Mouse (Mus musculus) liver, embryonic 12.5 days (tissue): ENCODE results near the gene Capn15. TPM values are rescaled to one million over a fixed set of nuclear protein-coding genes. Genes with fewer than 3 reads are reported as not detected.

Experiments used
- ATAC-seq: fragments of 200-750 bp; cut with Nextera tagmentation; 2 replicates; pipeline ENCODE4 v1.8.0; 2017; ENCODE audit warnings: moderate number of reproducible peaks, mild to moderate bottlenecking, moderate library complexity
- H3K27ac ChIP-seq: fragments of 300-500 bp; sonication (generic); 2 replicates; pipeline ENCODE4 v1.5.1; 2016; ENCODE audit warnings: mild to moderate bottlenecking
- H3K27me3 ChIP-seq: fragments of 300-500 bp; sonication (generic); replicated peaks from 2 replicates; pipeline ENCODE4 v1.6.1; 2016; ENCODE audit warnings: mild to moderate bottlenecking, moderate library complexity
- H3K36me3 ChIP-seq: fragments of 300-500 bp; sonication (generic); 2 replicates; pipeline ENCODE4 v1.6.1; 2016; ENCODE audit warnings: mild to moderate bottlenecking, moderate library complexity
- H3K4me1 ChIP-seq: fragments of 300-500 bp; sonication (generic); 2 replicates; pipeline ENCODE4 v1.6.1; 2016
- H3K4me2 ChIP-seq: fragments of 300-500 bp; sonication (generic); 2 replicates; pipeline ENCODE4 v1.6.1; 2016; ENCODE audit warnings: mild to moderate bottlenecking, moderate library complexity
- H3K4me3 ChIP-seq: fragments of 300-500 bp; sonication (generic); 2 replicates; pipeline ENCODE4 v1.5.1; 2016; ENCODE audit warnings: mild to moderate bottlenecking, moderate library complexity
- H3K9ac ChIP-seq: fragments of 300-500 bp; sonication (generic); 2 replicates; pipeline ENCODE4 v1.6.1; 2016; ENCODE audit warnings: mild to moderate bottlenecking, moderate library complexity
- H3K9me3 ChIP-seq: fragments of 300-500 bp; sonication (generic); replicated peaks from 2 replicates; pipeline ENCODE4 v1.6.1; 2016; ENCODE audit warnings: mild to moderate bottlenecking, moderate library complexity
- WGBS: fragments of 180-500 bp; shearing (Covaris S2); methylation state at CpG from one replicate; pipeline ENCODE4 v1.1.7; 2016; ENCODE audit not compliant: insufficient replicate concordance; 5-methylcytosine and 5-hydroxymethylcytosine counted together
- polyA plus RNA-seq: library from polyadenylated mRNA; unstranded; fragments of >200 nt; fragmentation: Nextera tagmentation; extraction: Ambion mirVana; gene quantifications from 2 replicates; pipeline ENCODE4 v1.2.1, GENCODE M21; 2016

The Capn15 gene
- polyA plus RNA-seq: 20.4 and 21.3 TPM in 2 replicates

DNA sequence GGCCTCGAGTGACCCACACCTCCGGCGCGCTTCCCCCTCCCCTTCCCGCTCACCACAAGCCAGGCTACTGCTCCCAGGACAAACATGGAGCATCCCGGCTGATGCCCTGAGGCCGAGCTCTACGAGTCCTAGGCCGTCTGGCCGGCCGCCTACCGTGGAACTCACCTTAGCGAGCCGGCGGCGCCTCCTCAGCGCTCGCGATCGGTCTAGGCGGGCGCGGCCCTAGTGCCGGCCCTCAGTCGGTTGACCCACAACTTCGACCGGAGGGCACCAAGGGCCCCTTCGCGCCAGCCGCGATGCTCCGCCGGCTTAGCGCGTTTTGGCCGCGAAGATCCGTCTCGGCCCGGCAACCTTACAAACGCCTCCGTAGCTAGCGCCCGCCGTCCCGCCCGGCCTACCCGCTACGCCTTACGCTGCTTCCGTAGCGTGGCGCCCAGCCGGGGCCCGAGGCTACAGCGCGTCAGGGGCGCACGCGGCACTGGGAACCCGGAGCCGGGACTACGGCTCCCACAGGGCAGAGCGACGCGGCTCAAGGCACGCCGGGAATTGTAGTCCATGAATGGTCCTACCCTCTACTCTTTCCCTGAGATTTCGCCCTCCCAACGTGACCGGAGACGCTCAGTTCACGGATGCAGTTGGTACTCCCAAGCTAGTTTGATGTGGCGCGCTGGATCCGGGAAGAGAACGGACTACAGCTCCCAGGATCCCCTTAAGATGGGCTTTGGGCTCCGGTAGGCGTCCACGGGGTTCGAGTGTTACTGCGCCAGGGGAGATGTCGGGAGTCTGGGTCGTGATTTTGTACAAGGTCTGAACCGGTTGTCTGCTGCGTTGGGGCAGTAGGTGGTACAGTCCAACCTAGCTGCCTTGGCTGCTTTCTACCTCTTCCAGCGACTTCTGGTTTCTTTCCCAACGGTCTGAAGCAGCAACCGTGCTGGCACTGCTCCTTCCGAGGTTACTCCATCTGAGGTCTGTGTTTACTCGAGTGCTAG, at the start of gene Capn15:
TSS of gene Capn15 (minus strand) at position 491 of the 989 bp plus-strand sequence.
- ATAC-seq: peak; percentile 96
- Histone ChIP-seq H3K27ac (peak within 1 kb of the TSS; percentile 85), H3K36me3 (0 out of 2 replicates have a peak, but pooled peaks cover under 1% of the 10 kb centered on the region), H3K9ac (peak within 1 kb of the TSS; percentile 92), H3K4me2 (peak within 1 kb of the TSS; percentile 96), H3K4me3 (peak within 1 kb of the TSS; percentile 91), H3K27me3 (peaks cover 5% of the 10 kb centered on the region), H3K9me3 (no peaks in the 10 kb centered on the region), H3K4me1 (peaks cover 67% of the 10 kb centered on the region)
- under 1% methylated on average over 90 of the region's 91 CpGs for WGBS

DNA sequence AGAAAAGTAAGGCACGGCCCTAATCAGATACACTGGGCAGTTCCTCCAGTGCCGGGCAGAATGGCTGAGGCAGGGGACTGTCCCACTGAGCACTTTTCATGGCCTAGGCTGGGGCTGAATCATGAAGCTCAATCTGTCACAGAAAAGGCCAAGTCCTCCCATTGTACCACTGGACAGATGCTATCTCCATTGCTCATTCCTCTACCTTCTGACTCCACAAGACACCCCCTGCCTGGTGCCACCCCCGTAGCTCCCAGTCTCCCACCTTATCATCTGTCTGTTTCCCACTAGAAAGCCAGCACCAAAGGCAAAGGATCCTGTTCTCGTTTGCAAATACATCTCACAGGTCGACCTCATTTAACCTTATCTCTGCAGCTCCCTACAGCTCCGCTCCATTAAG, 46.4 kb upstream of the Capn15 start:
- no peak overlapping the region for H3K4me3 ChIP-seq
- H3K4me2 ChIP-seq: no peak overlapping the region
- no peaks in the 10 kb centered on the region for H3K4me1 ChIP-seq
- H3K36me3 ChIP-seq: no peaks in the 10 kb centered on the region
- H3K27me3 ChIP-seq: no peaks in the 10 kb centered on the region
- H3K9me3 ChIP-seq: no peaks in the 10 kb centered on the region
- no peak overlapping the region for H3K9ac ChIP-seq
- H3K27ac ChIP-seq: no peak overlapping the region
- 57% methylated on average over 6 of the region's 6 CpGs for WGBS
- ATAC-seq: no peak

DNA sequence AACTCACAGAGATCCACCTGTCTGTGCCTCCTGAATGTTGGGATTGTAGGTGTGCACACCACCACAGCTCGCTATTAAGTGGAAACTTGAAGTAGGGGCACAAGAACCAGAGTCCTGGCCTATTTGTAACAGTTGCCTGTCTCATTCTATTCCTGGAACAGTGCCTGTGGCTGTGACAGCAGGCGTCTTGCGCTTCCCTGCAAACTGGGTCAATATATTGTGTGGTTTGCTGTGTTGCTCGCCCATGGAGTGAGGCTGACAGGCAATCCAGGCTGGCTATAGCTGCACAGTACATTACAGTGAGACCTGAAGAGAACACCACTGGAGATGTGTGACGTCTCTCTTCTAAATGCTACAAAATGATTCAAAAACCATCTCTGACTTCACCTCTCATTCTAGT, 46.0 kb upstream of the Capn15 start:
- Histone ChIP-seq H3K4me3 (no peak overlapping the region), H3K4me2 (no peak overlapping the region), H3K36me3 (no peaks in the 10 kb centered on the region), H3K27me3 (no peaks in the 10 kb centered on the region), H3K4me1 (no peaks in the 10 kb centered on the region), H3K9ac (no peak overlapping the region), H3K27ac (no peak overlapping the region), H3K9me3 (no peaks in the 10 kb centered on the region)
- ATAC-seq: no peak
- 72% methylated on average over 5 of the region's 5 CpGs for WGBS

DNA sequence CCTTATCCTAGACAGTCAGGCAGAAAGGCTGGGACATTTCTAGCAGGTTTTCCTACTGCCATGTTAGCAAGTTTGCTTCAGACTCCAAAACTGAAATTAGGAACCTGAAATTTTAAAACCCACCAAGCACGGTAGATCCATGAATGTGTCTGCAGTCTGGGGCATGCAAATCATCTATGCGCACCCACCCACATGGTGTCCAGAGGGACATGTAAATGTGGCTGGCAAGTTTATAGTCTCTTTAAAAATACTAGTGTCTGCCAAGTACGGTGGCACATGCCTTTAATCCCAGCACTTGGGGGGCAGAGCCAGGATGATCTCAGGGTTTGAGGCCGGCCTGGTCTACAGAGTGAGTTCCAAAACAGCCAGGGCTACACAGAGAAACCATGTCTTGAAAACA, 42.7 kb upstream of the Capn15 start:
- peaks cover under 1% of the 10 kb centered on the region; the same call in 1 of the 2 replicates for H3K4me1 ChIP-seq
- H3K9ac ChIP-seq: no peak overlapping the region
- H3K4me3 ChIP-seq: no peak overlapping the region
- no peak overlapping the region for H3K4me2 ChIP-seq
- WGBS: 80% methylated on average over 4 of the region's 4 CpGs
- H3K27me3 ChIP-seq: 0 out of 2 replicates have a peak, but pooled peaks cover 5% of the 10 kb centered on the region
- ATAC-seq: no peak
- H3K9me3 ChIP-seq: no peaks in the 10 kb centered on the region
- no peaks in the 10 kb centered on the region for H3K36me3 ChIP-seq
- no peak overlapping the region for H3K27ac ChIP-seq

DNA sequence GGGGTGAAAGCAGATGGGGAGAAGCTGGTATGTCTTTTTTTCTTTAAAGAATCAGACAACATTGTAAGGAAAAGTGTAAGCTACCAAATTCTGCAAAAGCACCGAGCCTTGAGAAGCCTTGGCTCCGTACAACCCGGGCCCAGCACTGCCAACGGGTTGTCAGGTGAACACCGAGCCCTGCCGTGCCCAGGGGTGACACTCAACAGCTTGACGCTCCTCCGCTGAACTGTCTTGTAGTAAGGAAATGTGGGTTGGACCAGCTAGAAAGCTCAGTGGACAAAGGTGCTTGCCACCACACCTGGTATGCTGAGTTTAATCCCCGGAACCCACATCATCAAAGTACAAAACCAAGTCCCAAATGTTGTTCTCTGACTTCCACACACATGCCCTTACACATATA, 39.1 kb upstream of the Capn15 start:
- WGBS: 80% methylated on average over 9 of the region's 9 CpGs
- H3K9ac ChIP-seq: no peak overlapping the region

DNA sequence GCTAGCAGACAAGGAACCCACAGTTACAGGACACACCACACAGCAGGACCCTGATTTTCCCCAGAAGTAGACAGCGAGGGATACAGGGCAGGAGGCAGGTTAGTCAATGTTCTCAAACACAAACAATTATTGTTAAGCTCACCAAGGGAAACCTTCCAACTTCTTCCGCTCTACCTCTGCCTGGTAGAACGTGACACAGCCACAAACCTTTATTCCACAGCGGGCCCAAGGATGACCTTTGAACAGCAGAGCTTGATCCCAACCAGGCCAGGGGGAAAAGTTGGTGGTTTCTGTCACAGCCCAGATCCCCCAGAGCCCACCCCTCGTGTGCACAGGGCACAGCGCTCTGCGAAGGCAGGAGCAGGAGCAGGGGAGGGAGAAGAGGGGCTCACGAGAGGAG, 38.4 kb upstream of the Capn15 start:
- no peak overlapping the region for H3K9ac ChIP-seq
- no peak overlapping the region for H3K27ac ChIP-seq
- H3K27me3 ChIP-seq: 0 out of 2 replicates have a peak, but pooled peaks cover 12% of the 10 kb centered on the region
- WGBS: 77% methylated on average over 8 of the region's 8 CpGs
- H3K36me3 ChIP-seq: no peaks in the 10 kb centered on the region
- H3K4me1 ChIP-seq: peaks cover 29% of the 10 kb centered on the region
- no peak overlapping the region for H3K4me3 ChIP-seq
- ATAC-seq: no peak
- no peak overlapping the region for H3K4me2 ChIP-seq
- H3K9me3 ChIP-seq: no peaks in the 10 kb centered on the region

More for the DNA sequence above, 39.1 kb upstream of the Capn15 start:
- peaks cover 29% of the 10 kb centered on the region for H3K4me1 ChIP-seq
- H3K36me3 ChIP-seq: no peaks in the 10 kb centered on the region
- H3K9me3 ChIP-seq: no peaks in the 10 kb centered on the region
- no peak for ATAC-seq
- H3K27ac ChIP-seq: no peak overlapping the region
- H3K4me2 ChIP-seq: no peak overlapping the region
- H3K27me3 ChIP-seq: 0 out of 2 replicates have a peak, but pooled peaks cover 12% of the 10 kb centered on the region
- H3K4me3 ChIP-seq: no peak overlapping the region

DNA sequence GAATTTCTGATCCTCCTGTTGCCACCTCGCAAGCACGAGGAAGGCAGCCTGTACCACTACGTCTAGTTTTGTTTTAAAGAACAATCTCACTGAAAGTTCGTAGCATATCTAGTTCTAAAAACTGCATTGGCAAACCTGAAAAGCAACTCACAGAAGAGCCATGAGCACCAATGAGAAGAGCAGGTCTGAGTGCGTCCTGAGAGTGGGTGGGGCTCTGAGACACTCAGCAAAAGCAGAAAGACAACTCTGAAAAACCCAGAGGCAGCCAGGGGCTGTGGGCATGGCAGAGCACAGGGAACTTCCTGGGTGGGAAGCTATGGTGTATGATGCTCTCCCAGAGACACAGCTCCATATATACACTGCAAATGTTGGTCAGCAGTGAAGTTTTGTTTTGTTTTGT, 37.6 kb upstream of the Capn15 start:
- ATAC-seq: no peak
- peaks cover 29% of the 10 kb centered on the region for H3K4me1 ChIP-seq
- H3K4me2 ChIP-seq: no peak overlapping the region

DNA sequence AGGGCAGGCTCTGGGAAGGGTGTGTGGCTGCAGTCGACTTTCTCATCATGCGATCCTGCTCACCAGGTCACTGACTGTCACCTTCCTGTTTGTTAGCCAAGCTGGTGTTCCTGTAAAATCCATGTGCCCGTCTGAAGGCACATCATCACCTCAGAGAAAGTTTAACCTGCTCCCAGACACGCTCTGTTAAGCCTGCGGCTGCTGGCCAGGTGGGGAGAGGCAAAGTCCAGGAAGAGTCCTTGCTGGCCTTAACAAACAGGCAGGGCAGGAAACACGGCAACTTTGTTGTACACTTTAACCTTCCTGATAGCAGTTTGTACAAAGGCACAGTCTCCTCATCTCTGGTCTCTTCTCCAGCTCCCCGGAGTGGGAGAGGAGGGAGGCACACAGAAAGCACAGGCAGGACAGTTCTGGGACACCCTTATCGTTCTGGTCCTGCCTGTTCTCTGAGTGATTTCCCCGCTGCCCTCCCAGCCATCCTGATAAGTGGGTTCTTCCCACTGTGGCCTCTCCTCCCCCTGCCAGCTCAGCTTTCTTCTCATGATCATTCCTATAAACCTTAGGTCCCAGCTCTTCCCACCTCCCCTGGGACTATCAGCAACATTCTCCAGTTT, 36.2 kb upstream of the Capn15 start:
- Histone ChIP-seq H3K27ac (peak overlapping the region; percentile 52), H3K4me3 (no peak overlapping the region), H3K4me1 (peaks cover 29% of the 10 kb centered on the region), H3K27me3 (0 out of 2 replicates have a peak, but pooled peaks cover 12% of the 10 kb centered on the region), H3K9me3 (no peaks in the 10 kb centered on the region), H3K36me3 (no peaks in the 10 kb centered on the region), H3K4me2 (peak overlapping the region; percentile 38; the same call in 1 of the 2 replicates), H3K9ac (no peak overlapping the region)
- 36% methylated on average over 9 of the region's 9 CpGs for WGBS
- peak; percentile 70; the same call in 1 of the 2 replicates for ATAC-seq

More for the DNA sequence above, 37.6 kb upstream of the Capn15 start:
- H3K4me3 ChIP-seq: no peak overlapping the region
- no peaks in the 10 kb centered on the region for H3K9me3 ChIP-seq
- no peaks in the 10 kb centered on the region for H3K36me3 ChIP-seq
- 0 out of 2 replicates have a peak, but pooled peaks cover 12% of the 10 kb centered on the region for H3K27me3 ChIP-seq
- WGBS: 76% methylated on average over 5 of the region's 5 CpGs
- H3K9ac ChIP-seq: no peak overlapping the region
- no peak overlapping the region for H3K27ac ChIP-seq

DNA sequence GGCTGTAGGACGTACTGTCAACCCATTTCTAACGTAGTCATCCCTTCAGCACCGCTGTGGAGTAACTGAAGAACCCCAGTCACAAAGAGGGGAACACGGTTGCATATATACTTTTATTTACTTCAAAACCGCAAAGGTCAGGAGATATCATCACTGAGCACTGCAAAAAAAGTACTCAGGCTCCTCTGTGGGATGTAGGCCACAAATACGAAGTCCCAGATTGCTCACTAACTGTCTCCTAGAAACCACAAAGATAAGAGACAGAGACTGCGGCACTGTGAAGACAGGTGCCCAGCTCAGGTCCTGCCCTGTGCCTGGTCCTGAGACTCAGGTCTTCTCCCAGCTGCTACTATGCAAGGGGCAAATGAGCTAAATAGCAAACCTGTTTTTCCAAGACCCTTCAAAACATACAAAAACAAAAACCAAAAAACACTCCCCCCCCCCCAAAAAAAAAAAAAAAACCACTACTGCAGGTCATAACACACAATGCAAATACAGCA, 35.3 kb upstream of the Capn15 start:
- no peaks in the 10 kb centered on the region for H3K36me3 ChIP-seq
- H3K27me3 ChIP-seq: 0 out of 2 replicates have a peak, but pooled peaks cover 12% of the 10 kb centered on the region
- no peak overlapping the region for H3K4me2 ChIP-seq
- H3K4me1 ChIP-seq: peaks cover 29% of the 10 kb centered on the region
- no peak overlapping the region for H3K27ac ChIP-seq
- no peak for ATAC-seq
- 54% methylated on average over 7 of the region's 7 CpGs for WGBS
- no peak overlapping the region for H3K4me3 ChIP-seq
- no peak overlapping the region for H3K9ac ChIP-seq
- no peaks in the 10 kb centered on the region for H3K9me3 ChIP-seq

DNA sequence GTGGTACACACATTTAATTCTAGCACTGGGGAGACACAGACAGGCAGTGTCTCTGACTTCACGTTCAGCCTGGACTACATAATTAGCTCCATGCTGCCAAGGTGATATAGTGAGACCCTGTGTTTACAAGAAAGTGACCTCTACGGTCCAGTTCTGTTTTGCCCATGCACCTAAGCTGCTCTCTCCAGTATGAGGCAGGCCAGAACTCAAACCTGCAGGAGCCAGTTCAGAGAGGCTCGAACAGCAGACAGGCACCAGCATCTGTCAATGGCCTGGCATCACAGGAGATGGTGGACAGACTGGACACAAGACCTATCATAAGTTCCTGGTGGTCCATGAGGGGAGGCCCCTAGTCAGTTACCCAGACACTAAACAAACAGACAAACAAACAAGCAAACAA, 32.8 kb upstream of the Capn15 start:
- 60% methylated on average over 3 of the region's 3 CpGs for WGBS
- H3K27ac ChIP-seq: no peak overlapping the region
- H3K36me3 ChIP-seq: no peaks in the 10 kb centered on the region
- 0 out of 2 replicates have a peak, but pooled peaks cover 7% of the 10 kb centered on the region for H3K27me3 ChIP-seq
- peaks cover 29% of the 10 kb centered on the region for H3K4me1 ChIP-seq
- H3K4me3 ChIP-seq: no peak overlapping the region
- no peaks in the 10 kb centered on the region for H3K9me3 ChIP-seq
- no peak for ATAC-seq
- H3K4me2 ChIP-seq: no peak overlapping the region
- H3K9ac ChIP-seq: no peak overlapping the region

DNA sequence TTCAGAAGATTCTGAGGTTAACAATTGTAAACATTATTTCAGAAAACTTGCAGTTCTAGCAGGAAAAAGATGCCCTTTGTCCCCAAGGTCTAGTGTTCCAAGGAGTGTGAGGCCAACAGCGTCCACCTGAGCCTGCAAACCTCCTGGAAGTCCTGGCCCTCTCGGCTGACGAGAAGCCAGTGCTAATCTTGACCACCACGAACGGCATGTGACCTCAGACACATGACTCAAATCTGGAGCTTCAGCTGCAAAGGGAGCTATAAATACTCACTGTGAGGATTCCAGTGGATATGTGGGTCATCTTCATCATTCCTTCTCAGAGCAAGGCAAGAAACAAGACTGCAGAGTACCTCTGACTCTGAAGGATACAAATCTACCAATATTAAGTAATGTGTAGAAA, 32.4 kb upstream of the Capn15 start:
- no peak for ATAC-seq
- Histone ChIP-seq H3K4me1 (peaks cover 25% of the 10 kb centered on the region), H3K9ac (no peak overlapping the region), H3K4me3 (no peak overlapping the region), H3K27ac (no peak overlapping the region), H3K9me3 (no peaks in the 10 kb centered on the region), H3K27me3 (0 out of 2 replicates have a peak, but pooled peaks cover 7% of the 10 kb centered on the region), H3K4me2 (no peak overlapping the region), H3K36me3 (no peaks in the 10 kb centered on the region)
- WGBS: 48% methylated on average over 5 of the region's 5 CpGs
